Comparison of ENCODE assay signal across 10 mouse cellular contexts in genomic region chr13:29202562-29202961, GRCm38 (mm10).
DNase-seq lines count a peak whose midpoint lies in the region; ATAC-seq and TF ChIP-seq lines count a peak whose summit lies in the region.
"Had no signal": no experiment of that assay in that cellular context is flagged by ENCODE, and none has a peak within 500 bp of the region (broad histone marks: within the 10 kb centered on the region; RNA-seq: fewer than 3 reads in every experiment).

No protein-coding gene starts in this region.

- H3K9me3 ChIP-seq in lung, embryonic 14.5 days (ENCODE audit: low read depth, low read length), result no peaks in the 10 kb centered on the region
- H3K9me3 ChIP-seq: neural tube, embryonic 13.5 days had no signal

- no peaks in the 10 kb centered on the region for H3K36me3 ChIP-seq in lung, embryonic 14.5 days (ENCODE audit: insufficient read depth)
- H3K36me3 ChIP-seq: neural tube, embryonic 13.5 days had no signal

- no peak for TF ChIP-seq CTCF in lung, embryonic 14.5 days (IDR thresholded peaks at IDR 0.05; ENCODE audit: low read depth)

- peak; percentile 82 for DNase-seq in 3T3-L1 (ENCODE audit: low read depth, low spot score)
- peak; percentile 95 for DNase-seq in Muller cell, postnatal 12 days (ENCODE audit: inconsistent ontology term)
- peak; percentile 92 to 93 for DNase-seq in heart, adult 18-20 months
- peak; percentile 78 for DNase-seq in lung, embryonic 14.5 days
- no peak for DNase-seq in left cerebral cortex, adult 8-10 months (ENCODE audit: low spot score in 2 of 2)
- DNase-seq: adrenal gland, adult 8-10 months had no signal

- 28% methylated on average over 2 of the region's 2 CpGs for WGBS in lung, embryonic 14.5 days

- H3K4me2 ChIP-seq in lung, embryonic 14.5 days, result no peak overlapping the region
- H3K4me2 ChIP-seq: neural tube, embryonic 13.5 days had no signal

- ATAC-seq in lung, embryonic 14.5 days (ENCODE audit: insufficient read depth), result peak; percentile 75
- ATAC-seq in monocyte, adult 5-6 weeks (replicated peaks; ENCODE audit: insufficient number of reproducible peaks, low FRiP score, low TSS enrichment, poor library complexity, severe bottlenecking), result no peak
- ATAC-seq in CD4-positive, CD25-positive, alpha-beta regulatory T cell, adult 4 months, result no peak

- no peak overlapping the region for H3K4me3 ChIP-seq in lung, embryonic 14.5 days (ENCODE audit: low read depth, low read length)
- H3K4me3 ChIP-seq: erythroblast, embryonic 14.5 days; neural tube, embryonic 13.5 days had no signal

- H3K27me3 ChIP-seq in lung, embryonic 14.5 days (ENCODE audit: insufficient read depth, low read length), result no peaks in the 10 kb centered on the region
- H3K27me3 ChIP-seq: neural tube, embryonic 13.5 days had no signal

- H3K27ac ChIP-seq in lung, embryonic 14.5 days (ENCODE audit: low read depth), result no peak overlapping the region
- H3K27ac ChIP-seq: neural tube, embryonic 13.5 days had no signal

- no peak overlapping the region for H3K9ac ChIP-seq in lung, embryonic 14.5 days
- H3K9ac ChIP-seq: neural tube, embryonic 13.5 days had no signal

- H3K4me1 ChIP-seq in lung, embryonic 14.5 days (ENCODE audit: insufficient read depth), result no peaks in the 10 kb centered on the region
- H3K4me1 ChIP-seq: neural tube, embryonic 13.5 days had no signal

Comparison
In these comparisons a context has a peak if more than half of its experiments do, and no peak if none do; other contexts are left out.
1. DNase-seq: peak in 3T3-L1 (single experiment), Muller cell, postnatal 12 days (single experiment), heart, adult 18-20 months (2 of 2) and lung, embryonic 14.5 days (single experiment); none in left cerebral cortex, adult 8-10 months (0 of 2).